Mouse (Mus musculus) myocyte (in vitro differentiated cells): ENCODE data around the gene Rapgef6.

Experiments used
- CEBPB ChIP-seq: IDR thresholded peaks from 2 replicates; pipeline ENCODE4 v1.6.1; 2011; ENCODE audit warnings: mild to moderate bottlenecking, moderate library complexity; ENCODE audit not compliant: poor library complexity, insufficient read depth, severe bottlenecking
- E2F4 ChIP-seq: IDR thresholded peaks from one replicate; pipeline ENCODE4 v1.6.1; 2011; ENCODE audit warnings: mild to moderate bottlenecking, control low read depth, moderate library complexity; ENCODE audit not compliant: insufficient read depth
- MAX ChIP-seq: IDR thresholded peaks from one replicate; pipeline ENCODE4 v1.6.1; 2011; ENCODE audit warnings: low read depth, mild to moderate bottlenecking, control low read depth
- MYOD1 ChIP-seq, 3 experiments: IDR thresholded peaks; one replicate each; pipeline ENCODE4 v1.6.1; 2011; ENCODE audit warnings: control low read depth in 2 of 3, low read depth in 2 of 3, mild to moderate bottlenecking in 2 of 3, moderate library complexity in 1 of 3; ENCODE audit not compliant: insufficient read length in 2 of 3, control insufficient read depth in 1 of 3
- MYOG ChIP-seq, 3 experiments: IDR thresholded peaks; one replicate each; pipeline ENCODE4 v1.6.1; 2011; ENCODE audit warnings: control low read depth in 2 of 3, low read depth in 2 of 3, mild to moderate bottlenecking in 2 of 3; ENCODE audit not compliant: insufficient read length in 2 of 3, control insufficient read depth in 1 of 3, insufficient read depth in 1 of 3
- POLR2A ChIP-seq: IDR thresholded peaks from one replicate; pipeline ENCODE4 v1.6.1; 2011; ENCODE audit warnings: low read depth, mild to moderate bottlenecking, control low read depth, moderate library complexity; ENCODE audit not compliant: insufficient read length
- POLR2AphosphoS2 ChIP-seq: IDR thresholded peaks from one replicate; pipeline ENCODE4 v1.6.1; 2011; ENCODE audit warnings: low read depth, control low read depth; ENCODE audit not compliant: insufficient read length
- REST ChIP-seq: IDR thresholded peaks from one replicate; pipeline ENCODE4 v1.6.1; 2011; ENCODE audit warnings: mild to moderate bottlenecking, control low read depth, moderate library complexity; ENCODE audit not compliant: insufficient read depth, insufficient read length
- SRF ChIP-seq: IDR thresholded peaks from one replicate; pipeline ENCODE4 v1.6.1; 2011; ENCODE audit warnings: low read depth; ENCODE audit not compliant: control insufficient read depth, insufficient read length
- TCF12 ChIP-seq: IDR thresholded peaks from one replicate; pipeline ENCODE4 v1.6.1; 2011; ENCODE audit warnings: mild to moderate bottlenecking, control low read depth; ENCODE audit not compliant: poor library complexity, insufficient read depth, severe bottlenecking
- TCF3 ChIP-seq: IDR thresholded peaks from one replicate; pipeline ENCODE4 v1.6.1; 2011; ENCODE audit warnings: low read depth, control low read depth; ENCODE audit not compliant: insufficient read length
- USF1 ChIP-seq: IDR thresholded peaks from one replicate; pipeline ENCODE4 v1.6.1; 2011; ENCODE audit warnings: low read depth, mild to moderate bottlenecking, control low read depth, moderate library complexity

GRCm38 (mm10) chr11:54562761-54563160, 40.1 kb downstream of the Rapgef6 start:
- TF ChIP-seq POLR2A (no peak), MAX (no peak), TCF12 (no peak), USF1 (no peak), CEBPB (no peak), MYOD1 (IDR thresholded peaks at IDR 0.05; ENCODE audit: control insufficient read depth in 1 of 3, insufficient read length in 2 of 3, low read depth in 2 of 3) (no peak), POLR2AphosphoS2 (no peak), MYOG (IDR thresholded peaks at IDR 0.05; ENCODE audit: control insufficient read depth in 1 of 3, insufficient read depth in 1 of 3, insufficient read length in 2 of 3, low read depth in 2 of 3) (no peak), E2F4 (no peak), SRF (no peak), REST (no peak), TCF3 (no peak)
